Mouse (Mus musculus): ENCODE measurements around the gene Upk3bl.
A peak's percentile ranks its signal among the peaks of the same experiment; 100 is the strongest.
"Not testable (repeated sequence)": the region's sequence is repeated elsewhere in the genome, so short reads cannot be mapped to it uniquely, and the experiment has no call there.

The Upk3bl gene

DNA sequence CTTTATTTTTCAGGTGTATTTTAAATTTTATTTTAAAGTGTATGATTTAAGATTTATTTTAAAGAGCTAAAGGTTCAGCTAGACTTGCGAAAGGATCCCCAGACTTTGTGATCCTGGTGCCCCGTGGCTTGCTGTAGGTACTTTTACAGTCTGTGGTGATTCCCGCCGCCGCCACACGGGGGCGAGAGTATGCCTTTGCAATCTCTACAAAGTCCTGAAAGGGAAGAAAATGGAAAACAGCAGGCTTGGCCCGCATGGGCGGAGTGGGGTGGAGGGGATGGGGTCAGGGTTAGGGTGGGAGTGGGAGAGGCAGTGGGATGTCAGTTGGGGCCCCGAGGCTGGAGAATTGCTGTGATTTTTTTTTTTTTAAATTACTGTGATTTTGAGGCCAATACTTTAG lies 8.3 kb upstream of the Upk3bl start:
- peak; percentile 51 to 66 for DNase-seq (ENCODE audit: low spot score in 2 of 2)

- DNase-seq (ENCODE audit: low spot score in 2 of 2), result not testable (repeated sequence)
Observed at GRCm38 (mm10) chr5:136048541-136048940, 5.8 kb upstream of the Upk3bl start.

- DNase-seq (ENCODE audit: low spot score in 2 of 2), result no peak
Observed at GRCm38 (mm10) chr5:136049926-136050325, 4.4 kb upstream of the Upk3bl start.

- peak; percentile 47 to 53 for DNase-seq (ENCODE audit: low spot score in 2 of 2)
Observed at GRCm38 (mm10) chr5:136051231-136052085, 2.8 kb upstream of the Upk3bl start.

DNA sequence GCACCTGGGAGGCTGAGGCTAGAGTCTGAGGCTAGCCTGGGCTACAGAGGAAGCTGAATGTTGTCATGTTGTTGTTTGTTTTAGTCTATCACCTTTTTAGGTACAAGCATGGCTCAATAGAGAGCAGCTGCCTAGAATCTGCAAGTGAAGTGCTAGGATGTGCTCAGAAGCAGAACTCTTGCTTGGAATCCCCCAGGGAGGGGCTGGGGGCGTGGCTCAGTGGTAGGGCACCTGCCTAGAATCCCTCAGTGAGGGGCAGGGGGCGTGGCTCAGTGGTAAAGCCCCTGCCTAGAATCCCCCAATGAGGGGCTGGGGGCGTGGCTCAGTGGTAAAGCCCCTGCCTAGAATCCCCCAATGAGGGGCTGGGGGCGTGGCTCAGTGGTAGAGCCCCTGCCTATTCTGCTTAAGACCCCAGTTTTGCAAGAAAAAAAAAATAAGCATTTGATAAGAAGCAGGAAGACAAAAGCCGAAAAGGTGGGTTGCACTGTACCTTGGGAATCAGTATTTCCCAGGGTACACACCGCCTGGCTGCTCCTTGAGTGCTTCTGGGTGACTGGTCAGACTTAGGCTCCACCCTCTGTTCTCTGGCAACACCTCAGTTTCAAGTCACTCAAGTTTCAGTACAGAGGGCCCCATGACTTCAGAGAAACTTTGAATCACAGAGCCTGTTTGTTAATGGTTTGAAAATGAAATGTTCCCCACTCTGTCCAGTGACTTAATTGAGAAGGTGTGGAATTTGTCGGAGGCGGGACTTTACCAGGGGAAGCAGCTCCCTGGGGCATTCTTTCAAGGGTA lies 1.2 kb upstream of the Upk3bl start:
- DNase-seq (ENCODE audit: low spot score in 2 of 2), result no peak

- DNase-seq (ENCODE audit: low spot score in 2 of 2), result no peak
Observed at GRCm38 (mm10) chr5:136056062-136056461, 1.8 kb downstream of the Upk3bl start.

GRCm38 (mm10) chr5:136057085-136057484 lies 2.8 kb downstream of the Upk3bl start:
- no peak for DNase-seq (ENCODE audit: low spot score in 2 of 2)

DNA sequence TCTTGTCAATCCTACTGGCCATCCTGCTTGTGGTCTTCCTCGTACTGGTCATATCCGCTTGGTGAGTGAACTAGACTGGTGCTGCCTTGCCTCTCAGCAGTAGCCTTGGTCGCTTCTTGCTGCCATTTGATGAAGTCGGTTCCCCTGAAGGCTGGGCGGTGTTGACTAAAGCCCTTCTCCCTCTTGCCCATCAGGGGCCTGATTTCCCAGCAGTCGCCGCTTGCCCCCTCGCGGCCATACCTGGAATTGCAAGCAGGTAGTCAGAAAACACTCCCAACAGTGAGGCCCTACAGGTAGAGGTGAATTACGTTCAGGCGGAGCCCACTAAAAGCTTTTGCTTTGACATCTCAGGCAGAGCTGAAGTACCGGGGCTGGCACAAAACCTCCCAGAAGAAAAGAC lies 7.3 kb downstream of the Upk3bl start:
- peak; percentile 55 to 71 for DNase-seq (ENCODE audit: low spot score in 2 of 2)

- DNase-seq (ENCODE audit: low spot score in 2 of 2), result no peak
Observed at GRCm38 (mm10) chr5:136063920-136064319, 9.6 kb downstream of the Upk3bl start.

- DNase-seq (ENCODE audit: low spot score in 2 of 2), result not testable (repeated sequence)
Observed at GRCm38 (mm10) chr5:136066404-136067148, 12.3 kb downstream of the Upk3bl start.

- DNase-seq (ENCODE audit: low spot score in 2 of 2), result no peak
Observed at GRCm38 (mm10) chr5:136069411-136069810, 15.1 kb downstream of the Upk3bl start.

GRCm38 (mm10) chr5:136073051-136073450 lies 18.8 kb downstream of the Upk3bl start:
- DNase-seq (ENCODE audit: low spot score in 2 of 2), result no peak

DNA sequence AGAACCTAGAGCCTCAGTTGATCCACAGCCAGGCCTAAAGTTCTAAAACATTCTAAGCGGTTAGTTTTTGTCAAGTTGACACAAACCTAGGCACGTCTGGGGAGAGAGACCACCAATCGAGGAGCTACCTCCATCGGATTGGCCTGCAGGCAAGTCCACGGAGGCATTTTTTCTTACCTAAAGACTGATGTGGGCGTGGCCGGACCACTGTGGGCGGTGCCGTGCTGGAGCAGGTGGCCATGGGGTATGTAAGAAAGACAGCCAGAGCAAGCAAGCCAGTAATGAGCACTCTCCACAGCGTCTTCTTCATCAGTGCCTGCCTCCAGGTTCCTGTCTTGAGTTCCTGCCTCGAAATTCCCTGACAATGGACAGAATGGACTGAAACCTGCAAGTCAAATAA lies 19.2 kb downstream of the Upk3bl start:
- DNase-seq (ENCODE audit: low spot score in 2 of 2), result no peak

DNA sequence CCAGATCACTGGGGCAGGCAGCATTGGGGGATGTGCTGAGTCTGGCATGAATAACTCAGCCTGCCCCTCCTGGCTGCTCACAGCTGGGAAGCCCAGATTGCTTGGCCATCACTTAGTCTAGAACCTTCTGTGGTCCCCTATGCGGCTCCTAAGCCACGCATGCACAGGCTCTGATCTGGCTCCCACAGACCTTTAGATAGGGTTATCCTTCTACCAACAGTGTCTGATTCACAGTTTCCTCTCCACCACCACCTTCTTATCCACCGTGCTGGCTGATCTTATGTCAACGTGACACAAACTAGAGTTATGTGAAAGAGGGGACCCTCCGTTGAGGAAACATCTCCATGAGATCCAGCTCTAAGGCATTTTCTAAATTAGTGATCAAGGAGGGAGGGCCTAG lies 20.8 kb downstream of the Upk3bl start:
- no peak for DNase-seq (ENCODE audit: low spot score in 2 of 2)

GRCm38 (mm10) chr5:136076284-136076683 lies 22.0 kb downstream of the Upk3bl start:
- DNase-seq (ENCODE audit: low spot score in 2 of 2), result no peak

- peak; percentile 45 to 58 for DNase-seq (ENCODE audit: low spot score in 2 of 2)
Observed at GRCm38 (mm10) chr5:136077001-136077550, 22.8 kb downstream of the Upk3bl start.

- no peak for DNase-seq (ENCODE audit: low spot score in 2 of 2)
Observed at GRCm38 (mm10) chr5:136078136-136078535, 23.8 kb downstream of the Upk3bl start.

DNA sequence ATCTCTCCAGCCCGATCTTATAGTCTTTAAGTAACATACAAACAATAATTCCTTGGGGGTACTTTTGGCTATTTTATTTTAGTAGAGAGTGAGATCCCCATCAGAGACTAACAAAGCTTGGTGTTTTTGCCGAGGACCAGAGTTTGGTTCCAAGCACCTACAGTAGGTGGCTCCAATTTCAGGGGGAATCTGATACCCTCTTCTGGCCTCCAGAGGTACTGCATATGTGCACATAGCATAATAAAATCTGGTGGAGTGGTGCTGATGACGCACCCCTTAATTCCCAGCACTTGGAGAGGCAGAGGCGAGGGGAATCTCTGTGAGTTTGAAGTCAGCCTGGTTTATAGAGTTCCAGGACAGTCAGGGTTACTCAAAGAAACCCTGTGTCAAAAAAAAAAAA lies 28.1 kb downstream of the Upk3bl start:
- DNase-seq (ENCODE audit: low spot score in 2 of 2), result no peak

GRCm38 (mm10) chr5:136083669-136084107 lies 29.4 kb downstream of the Upk3bl start, which contains the start of gene Rasa4:
Rasa4 (plus strand) TSS chr5:136083916.
- DNase-seq (ENCODE audit: low spot score in 2 of 2), result peak; percentile 94

DNA sequence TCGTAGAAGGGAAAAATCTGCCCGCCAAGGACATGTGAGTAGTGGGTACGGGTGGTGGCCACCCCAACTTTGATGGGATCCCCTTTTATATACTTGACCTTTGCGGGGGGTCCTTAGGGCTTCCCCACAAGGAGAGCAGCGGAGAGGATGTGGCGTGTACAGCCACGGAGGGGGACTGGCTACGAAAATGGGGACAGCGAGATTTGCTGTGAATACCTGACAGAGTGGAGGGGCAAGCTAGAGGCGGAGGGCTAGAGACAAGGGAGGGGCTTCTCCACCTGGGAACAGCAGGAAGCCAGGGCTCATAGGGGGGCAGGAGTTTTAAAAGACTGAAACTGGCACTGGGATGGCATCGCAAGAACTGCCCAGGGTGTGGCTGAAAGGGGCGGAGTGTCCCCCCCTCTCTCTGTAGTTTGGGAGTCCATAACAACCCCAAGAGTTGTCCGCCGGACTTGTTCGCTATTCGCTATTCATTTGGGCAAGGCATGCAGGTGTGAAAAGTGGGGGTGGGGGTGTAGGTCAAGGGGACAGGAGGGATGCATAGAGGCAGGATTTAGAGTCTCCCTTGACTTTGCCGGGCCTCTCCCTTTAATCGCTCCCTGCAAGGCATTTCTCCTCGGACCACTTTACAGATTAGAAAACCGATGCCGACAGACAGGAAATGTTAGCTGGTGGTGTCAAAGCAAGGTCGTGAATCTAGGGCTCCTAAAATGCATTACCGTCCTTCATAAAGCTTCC lies 30.0 kb downstream of the Upk3bl start:
- no peak for DNase-seq (ENCODE audit: low spot score in 2 of 2)
